Mouse (Mus musculus) CH12.LX (cell line): ENCODE measurements around the gene 1810043G02Rik. TPM values are rescaled to one million over a fixed set of nuclear protein-coding genes. Genes with fewer than 3 reads are reported as not detected.
A peak's percentile ranks its signal among the peaks of the same experiment; 100 is the strongest.

ENCODE experiments used
- DNase-seq: peaks from one replicate; pipeline ENCODE4 v3.0.0-alpha.2; 2013; ENCODE audit errors: extremely low read depth
- H3K27ac ChIP-seq: 2 replicates; pipeline ENCODE4 v1.5.1; 2012; ENCODE audit warnings: low read depth, mild to moderate bottlenecking, control low read depth, moderate library complexity; ENCODE audit not compliant: insufficient read depth
- H3K27me3 ChIP-seq: replicated peaks from 2 replicates; pipeline ENCODE3; 2012; ENCODE audit warnings: inconsistent platforms
- H3K36me3 ChIP-seq, 2 experiments: replicated peaks in 1 of 2; 2 replicates each; pipeline versions ENCODE3 to v1.6.1; 2012; ENCODE audit warnings: inconsistent platforms in 1 of 2, low read length in 1 of 2, mild to moderate bottlenecking in 1 of 2, mixed read lengths in 1 of 2, moderate library complexity in 1 of 2; ENCODE audit not compliant: control insufficient read depth in 1 of 2, insufficient read depth in 1 of 2
- H3K4me1 ChIP-seq, 2 experiments: 2 replicates each; pipeline ENCODE4 v1.6.1; 2012; ENCODE audit warnings: inconsistent platforms in 1 of 2, moderate library complexity in 1 of 2; ENCODE audit not compliant: insufficient read depth in 2 of 2, control insufficient read depth in 1 of 2
- H3K4me2 ChIP-seq: 2 replicates; pipeline ENCODE4 v1.6.1; 2012; ENCODE audit warnings: low read depth, mild to moderate bottlenecking, control low read depth; ENCODE audit not compliant: poor library complexity, insufficient read depth, severe bottlenecking
- H3K4me3 ChIP-seq, 3 experiments: fragments of 150-350 bp in 1 of 3; sonication (generic) in 1 of 3; replicated peaks in 1 of 3; 2 replicates each; pipeline versions ENCODE3 to v1.5.1; 2011 to 2012; ENCODE audit warnings: low read depth in 2 of 3, low read length in 2 of 3, mild to moderate bottlenecking in 2 of 3, moderate library complexity in 2 of 3, control low read depth in 1 of 3, improper control_type of control experiment in 1 of 3, inconsistent platforms in 1 of 3, mixed read lengths in 1 of 3; ENCODE audit not compliant: poor library complexity in 1 of 3
- H3K79me2 ChIP-seq: replicated peaks from 2 replicates; pipeline ENCODE4 v1.6.1; 2012; ENCODE audit warnings: mild to moderate bottlenecking, moderate library complexity; ENCODE audit not compliant: control insufficient read depth, poor library complexity, insufficient read depth, severe bottlenecking; ENCODE audit errors: extremely low read depth
- H3K9ac ChIP-seq: 2 replicates; pipeline ENCODE4 v1.6.1; 2012; ENCODE audit warnings: low read depth, mild to moderate bottlenecking, control low read depth, moderate library complexity; ENCODE audit not compliant: insufficient read depth
- H3K9me3 ChIP-seq: replicated peaks from 2 replicates; pipeline ENCODE3; 2012; ENCODE audit warnings: low read length, inconsistent platforms, mixed read lengths
- CHD1 ChIP-seq: IDR thresholded peaks from 2 replicates; pipeline ENCODE4 v1.6.1; 2012; ENCODE audit warnings: low read depth, low read length, improper control_type of control experiment, inconsistent platforms
- CHD2 ChIP-seq: IDR thresholded peaks from 2 replicates; pipeline ENCODE4 v1.6.1; 2011; ENCODE audit warnings: low read length, improper control_type of control experiment
- CTCF ChIP-seq, 2 experiments: IDR thresholded peaks in 1 of 2; conservative IDR thresholded peaks in 1 of 2; 2 replicates each; pipeline ENCODE4 v1.5.1; 2011 to 2012; ENCODE audit warnings: low read depth in 2 of 2, low read length in 2 of 2, improper control_type of control experiment in 1 of 2, inconsistent platforms in 1 of 2, mild to moderate bottlenecking in 1 of 2, moderate library complexity in 1 of 2
- E2F4 ChIP-seq: IDR thresholded peaks from 2 replicates; pipeline ENCODE4 v1.6.1; 2011; ENCODE audit warnings: low read depth, low read length, improper control_type of control experiment; ENCODE audit not compliant: insufficient replicate concordance
- ETS1 ChIP-seq: conservative IDR thresholded peaks from 2 replicates; pipeline ENCODE4 v1.6.1; 2012; ENCODE audit warnings: low read depth, mild to moderate bottlenecking, inconsistent platforms, low read length, improper control_type of control experiment, moderate library complexity
- GABPA ChIP-seq: IDR thresholded peaks from 2 replicates; pipeline ENCODE4 v1.6.1; 2012; ENCODE audit warnings: low read depth, low read length, improper control_type of control experiment, inconsistent platforms; ENCODE audit not compliant: insufficient replicate concordance
- HCFC1 ChIP-seq: IDR thresholded peaks from 2 replicates; pipeline ENCODE4 v1.6.1; 2012; ENCODE audit warnings: low read depth, mild to moderate bottlenecking, inconsistent platforms, low read length, improper control_type of control experiment
- MAFK ChIP-seq: IDR thresholded peaks from 2 replicates; pipeline ENCODE4 v1.6.1; 2011; ENCODE audit warnings: low read length, improper control_type of control experiment; ENCODE audit not compliant: insufficient replicate concordance
- MAX ChIP-seq: IDR thresholded peaks from 2 replicates; pipeline ENCODE4 v1.6.1; 2011; ENCODE audit warnings: low read length, improper control_type of control experiment
- MXI1 ChIP-seq: IDR thresholded peaks from 2 replicates; pipeline ENCODE4 v1.6.1; 2011; ENCODE audit warnings: mild to moderate bottlenecking, low read depth, low read length, improper control_type of control experiment
- PAX5 ChIP-seq: IDR thresholded peaks from 2 replicates; pipeline ENCODE4 v1.6.1; 2012; ENCODE audit warnings: low read length, inconsistent platforms, mixed read lengths
- POLR2AphosphoS2 ChIP-seq: IDR thresholded peaks from 2 replicates; pipeline ENCODE4 v1.6.1; 2011; ENCODE audit warnings: low read depth, low read length, improper control_type of control experiment
- RCOR1 ChIP-seq: conservative IDR thresholded peaks from 2 replicates; pipeline ENCODE4 v1.6.1; 2012; ENCODE audit warnings: low read depth, mild to moderate bottlenecking, inconsistent platforms, low read length, improper control_type of control experiment
- SIN3A ChIP-seq: IDR thresholded peaks from 2 replicates; pipeline ENCODE4 v1.6.1; 2012; ENCODE audit warnings: low read length, improper control_type of control experiment, inconsistent platforms
- TBP ChIP-seq: conservative IDR thresholded peaks from 2 replicates; pipeline ENCODE4 v1.6.1; 2011; ENCODE audit warnings: low read depth, low read length, improper control_type of control experiment
- TCF12 ChIP-seq: IDR thresholded peaks from 2 replicates; pipeline ENCODE4 v1.6.1; 2014; ENCODE audit warnings: low read depth, mild to moderate bottlenecking, inconsistent platforms, low read length, improper control_type of control experiment
- UBTF ChIP-seq: IDR thresholded peaks from 2 replicates; pipeline ENCODE4 v1.6.1; 2012; ENCODE audit warnings: low read depth, mild to moderate bottlenecking, inconsistent platforms, low read length, improper control_type of control experiment, moderate library complexity
- ZC3H11A ChIP-seq: IDR thresholded peaks from 2 replicates; pipeline ENCODE4 v1.6.1; 2012; ENCODE audit warnings: low read depth, mild to moderate bottlenecking, inconsistent platforms, low read length, improper control_type of control experiment
- ZKSCAN1 ChIP-seq: IDR thresholded peaks from 2 replicates; pipeline ENCODE4 v1.6.1; 2012; ENCODE audit warnings: low read depth, inconsistent platforms, low read length, improper control_type of control experiment, borderline replicate concordance
- ZMIZ1 ChIP-seq: IDR thresholded peaks from 2 replicates; pipeline ENCODE4 v1.6.1; 2012; ENCODE audit warnings: low read depth, mild to moderate bottlenecking, inconsistent platforms, low read length, improper control_type of control experiment
- ZNF384 ChIP-seq: IDR thresholded peaks from 2 replicates; pipeline ENCODE4 v1.6.1; 2012; ENCODE audit warnings: low read depth, low read length, improper control_type of control experiment, inconsistent platforms
- dilution Hi-C: fragments of 300-500 bp; cut with MboI; formaldehyde crosslinking; loops from 2 replicates; pipeline ENCODE4 v1.14.3; 2020; ENCODE audit warnings: low sequenced_read_pairs; ENCODE audit not compliant: extremely low pct_unique_long_range_greater_than_20kb, extremely low pct_ligation_motif_present
- in situ Hi-C: fragments of 300-500 bp; cut with MboI; formaldehyde crosslinking; loops from 3 replicates; pipeline ENCODE4 v1.14.3; 2019; ENCODE audit warnings: low sequenced_read_pairs, low pct_ligation_motif_present, low pct_unique_long_range_greater_than_20kb, mixed read lengths
- polyA plus RNA-seq: library from polyadenylated mRNA; unstranded; fragments of >175 nt; gene quantifications from 2 replicates; pipeline ENCODE4 v1.2.1, GENCODE M21; 2012; ENCODE audit warnings: low read depth; ENCODE audit not compliant: insufficient read length
- total RNA-seq, 2 experiments: library from RNA; depleted of rRNA; stranded (reverse); fragments of 300-350 nt in 1 of 2; fragments of >200 nt in 1 of 2; gene quantifications; 2 replicates each; pipeline ENCODE4 v1.2.3; 2012 to 2014

1810043G02Rik gene
- total and polyA plus RNA-seq, 3 experiments = 3.3 to 6.2 (median 4.1) TPM

- H3K79me2 ChIP-seq = no peaks in the 10 kb centered on the region
- H3K9me3 ChIP-seq = no peaks in the 10 kb centered on the region
- peaks cover 0 to 17% of the 10 kb centered on the region in 2 experiments; a peak in 2 of 4 replicates for H3K4me1 ChIP-seq
- DNase-seq = no peak
- no peaks in the 10 kb centered on the region for H3K27me3 ChIP-seq
- H3K36me3 ChIP-seq = peaks cover 35 to 76% of the 10 kb centered on the region in 2 experiments
- TF ChIP-seq POLR2AphosphoS2 (peak; percentile 53; the same call in 1 of the 2 replicates), MXI1 (no peak)
- H3K9ac ChIP-seq = no peak overlapping the region
- in situ Hi-C loops = no loop called here
- H3K27ac ChIP-seq = no peak overlapping the region
- dilution Hi-C loops = no loop called here
- no peak overlapping the region for H3K4me2 ChIP-seq
- no peak overlapping the region for H3K4me3 ChIP-seq
Measured at GRCm38 (mm10) chr10:77985775-77986174, 7.5 kb downstream of the 1810043G02Rik start.

- dilution Hi-C loops (no loop called here), in situ Hi-C loops (no loop called here)
- H3K79me2 ChIP-seq = no peaks in the 10 kb centered on the region
- no peaks in the 10 kb centered on the region for H3K27me3 ChIP-seq
- H3K9me3 ChIP-seq = no peaks in the 10 kb centered on the region
- no peak overlapping the region for H3K4me2 ChIP-seq
- no peak overlapping the region for H3K4me3 ChIP-seq
- TF ChIP-seq SIN3A (no peak), CHD2 (no peak), MAFK (no peak), MXI1 (no peak), HCFC1 (no peak), RCOR1 (no peak), TBP (no peak), ZC3H11A (no peak), TCF12 (no peak), CHD1 (no peak), CTCF (conservative IDR thresholded peaks at IDR 0.05 in 1 of 2, IDR thresholded peaks at IDR 0.05 in 1 of 2; ENCODE audit: low read depth in 2 of 2, low read length in 2 of 2) (no peak)
- H3K36me3 ChIP-seq = peaks cover 78 to 96% of the 10 kb centered on the region in 2 experiments
- no peaks in the 10 kb centered on the region for H3K4me1 ChIP-seq
- H3K9ac ChIP-seq = no peak overlapping the region
- H3K27ac ChIP-seq = no peak overlapping the region
- no peak for DNase-seq
Measured at GRCm38 (mm10) chr10:77995639-77996038, 17.3 kb downstream of the 1810043G02Rik start.

- Histone ChIP-seq H3K79me2 (no peaks in the 10 kb centered on the region), H3K4me2 (no peak overlapping the region), H3K27me3 (no peaks in the 10 kb centered on the region)
- TF ChIP-seq MAX = no peak
- TF ChIP-seq E2F4 = no peak
- TF ChIP-seq POLR2AphosphoS2 = no peak
- TF ChIP-seq ZNF384 = no peak
- no peak for TF ChIP-seq TBP
- TF ChIP-seq ZKSCAN1 = no peak
- TF ChIP-seq ZMIZ1 = no peak
- no peak for TF ChIP-seq ETS1
- TF ChIP-seq GABPA = no peak
- TF ChIP-seq PAX5 = no peak
- TF ChIP-seq UBTF = no peak
- TF ChIP-seq, all 38 proteins: peak for 0
- no peak for DNase-seq
- in situ Hi-C loops (no loop called here), dilution Hi-C loops (no loop called here)
- Histone ChIP-seq H3K9me3 (no peaks in the 10 kb centered on the region), H3K36me3 (peaks cover 64 to 95% of the 10 kb centered on the region in 2 experiments), H3K4me3 (no peak overlapping the region), H3K27ac (no peak overlapping the region), H3K4me1 (no peaks in the 10 kb centered on the region), H3K9ac (no peak overlapping the region)
Measured at GRCm38 (mm10) chr10:78000200-78000599, 21.9 kb downstream of the 1810043G02Rik start.
